Mouse (Mus musculus) intestine, embryonic 16.5 days (tissue): ENCODE results near the gene Tnpo2. TPM values are rescaled to one million over a fixed set of nuclear protein-coding genes. Genes with fewer than 3 reads are reported as not detected.
A peak's percentile ranks its signal among the peaks of the same experiment; 100 is the strongest.

Source experiments
- ATAC-seq: fragments of 200-750 bp; cut with Nextera tagmentation; 2 replicates; pipeline ENCODE4 v1.8.0; 2017; ENCODE audit warnings: moderate TSS enrichment, moderate library complexity
- H3K27ac ChIP-seq: fragments of 300-500 bp; sonication (generic); 2 replicates; pipeline ENCODE4 v1.5.1; 2014; ENCODE audit warnings: mild to moderate bottlenecking, low read length
- H3K27me3 ChIP-seq: fragments of 300-500 bp; sonication (generic); replicated peaks from 2 replicates; pipeline ENCODE4 v1.6.1; 2014; ENCODE audit warnings: low read length, control low read depth, mixed read lengths; ENCODE audit not compliant: control insufficient read depth, insufficient read depth
- H3K36me3 ChIP-seq: fragments of 300-500 bp; sonication (generic); 2 replicates; pipeline ENCODE4 v1.6.1; 2014; ENCODE audit warnings: low read length, control low read depth; ENCODE audit not compliant: control insufficient read depth, insufficient read depth
- H3K4me1 ChIP-seq: fragments of 300-500 bp; sonication (generic); 2 replicates; pipeline ENCODE4 v1.6.1; 2014; ENCODE audit warnings: low read length, control low read depth, mixed read lengths; ENCODE audit not compliant: control insufficient read depth, insufficient read depth
- H3K4me2 ChIP-seq: fragments of 300-500 bp; sonication (generic); 2 replicates; pipeline ENCODE4 v1.6.1; 2014; ENCODE audit warnings: low read depth, low read length, control low read depth
- H3K4me3 ChIP-seq: fragments of 300-500 bp; sonication (generic); 2 replicates; pipeline ENCODE4 v1.5.1; 2014; ENCODE audit warnings: mild to moderate bottlenecking, low read length
- H3K9ac ChIP-seq: fragments of 300-500 bp; sonication (generic); 2 replicates; pipeline ENCODE4 v1.6.1; 2014; ENCODE audit warnings: low read depth, low read length
- H3K9me3 ChIP-seq: fragments of 300-500 bp; sonication (generic); 2 replicates; pipeline ENCODE4 v1.6.1; 2016; ENCODE audit warnings: low read length, control low read depth; ENCODE audit not compliant: control insufficient read depth
- WGBS: fragments of 180-500 bp; shearing (Covaris S2); extraction: QIAGEN DNeasy Blood & Tissue Kit; methylation state at CpG from one replicate; pipeline ENCODE4 v1.1.7; 2014; 5-methylcytosine and 5-hydroxymethylcytosine counted together
- polyA plus RNA-seq: library from polyadenylated mRNA; unstranded; fragments of >200 nt; fragmentation: Nextera tagmentation; extraction: Ambion mirVana; gene quantifications from 2 replicates; pipeline ENCODE4 v1.2.1, GENCODE M21; 2015

The Tnpo2 gene
- polyA plus RNA-seq, 1 experiment from 2014 or later: 22.0 TPM

DNA sequence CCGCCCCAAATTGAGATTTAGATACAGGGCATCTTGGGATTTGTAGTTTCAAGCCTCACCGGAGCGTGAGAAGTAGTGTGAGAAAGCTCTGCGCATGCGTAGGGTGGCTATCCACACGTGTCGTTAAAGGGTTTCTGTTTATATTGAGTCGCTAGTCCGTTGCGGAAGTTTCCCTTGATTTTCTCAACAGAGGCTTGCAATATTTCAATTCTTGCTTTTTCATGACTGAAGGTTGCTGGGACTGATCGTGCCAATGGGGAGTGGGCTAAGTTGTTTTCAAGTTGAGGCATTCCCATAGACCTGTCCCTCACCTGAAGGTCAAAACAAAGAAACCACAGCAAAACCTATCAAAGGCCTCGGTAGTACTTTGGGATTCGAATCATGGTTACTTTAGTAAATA, 2.0 kb upstream of the Tnpo2 start:
- peaks cover 13% of the 10 kb centered on the region for H3K36me3 ChIP-seq
- H3K9ac ChIP-seq: peak overlapping the region; percentile 75
- ATAC-seq: no peak
- H3K4me1 ChIP-seq: peaks cover 16% of the 10 kb centered on the region
- peak overlapping the region; percentile 81 for H3K4me2 ChIP-seq
- peak overlapping the region; percentile 84 for H3K27ac ChIP-seq
- H3K27me3 ChIP-seq: no peaks in the 10 kb centered on the region
- peak overlapping the region; percentile 84 for H3K4me3 ChIP-seq
- 1% methylated on average over 13 of the region's 13 CpGs for WGBS
- H3K9me3 ChIP-seq: no peaks in the 10 kb centered on the region

DNA sequence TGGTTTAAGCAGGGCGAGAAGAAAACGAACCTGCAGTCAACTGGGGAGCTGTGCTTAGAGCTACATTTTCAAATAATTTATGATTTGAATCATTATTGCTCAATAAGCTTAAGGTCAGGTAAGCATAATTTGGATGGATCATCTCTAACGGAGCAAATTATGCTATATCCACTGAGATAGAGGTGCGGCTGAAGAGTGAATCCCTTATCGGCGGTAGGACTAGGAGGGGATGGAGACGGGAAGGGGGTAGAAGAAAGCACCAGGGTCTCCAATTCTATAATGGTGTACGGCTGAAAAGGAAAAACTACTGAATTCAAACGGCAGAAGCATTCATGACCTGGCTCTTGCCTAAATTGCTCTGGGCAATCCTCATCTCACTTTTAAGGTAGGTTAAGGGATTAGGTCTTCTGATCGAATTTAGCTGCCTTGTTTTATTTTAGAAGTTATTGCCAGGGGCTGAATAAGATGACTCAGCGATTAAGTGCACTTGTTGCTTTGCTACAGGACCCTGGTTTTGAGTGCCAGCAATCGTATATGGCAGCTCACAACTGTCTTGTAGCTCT, 1.5 kb upstream of the Tnpo2 start:
- H3K4me2 ChIP-seq: peak overlapping the region; percentile 81
- H3K9ac ChIP-seq: peak overlapping the region; percentile 75
- H3K4me3 ChIP-seq: peak overlapping the region; percentile 84
- H3K36me3 ChIP-seq: peaks cover 9% of the 10 kb centered on the region
- WGBS: 3% methylated on average over 12 of the region's 12 CpGs
- peaks cover 16% of the 10 kb centered on the region for H3K4me1 ChIP-seq
- no peaks in the 10 kb centered on the region for H3K9me3 ChIP-seq
- H3K27ac ChIP-seq: peak overlapping the region; percentile 84
- no peak for ATAC-seq
- H3K27me3 ChIP-seq: no peaks in the 10 kb centered on the region

DNA sequence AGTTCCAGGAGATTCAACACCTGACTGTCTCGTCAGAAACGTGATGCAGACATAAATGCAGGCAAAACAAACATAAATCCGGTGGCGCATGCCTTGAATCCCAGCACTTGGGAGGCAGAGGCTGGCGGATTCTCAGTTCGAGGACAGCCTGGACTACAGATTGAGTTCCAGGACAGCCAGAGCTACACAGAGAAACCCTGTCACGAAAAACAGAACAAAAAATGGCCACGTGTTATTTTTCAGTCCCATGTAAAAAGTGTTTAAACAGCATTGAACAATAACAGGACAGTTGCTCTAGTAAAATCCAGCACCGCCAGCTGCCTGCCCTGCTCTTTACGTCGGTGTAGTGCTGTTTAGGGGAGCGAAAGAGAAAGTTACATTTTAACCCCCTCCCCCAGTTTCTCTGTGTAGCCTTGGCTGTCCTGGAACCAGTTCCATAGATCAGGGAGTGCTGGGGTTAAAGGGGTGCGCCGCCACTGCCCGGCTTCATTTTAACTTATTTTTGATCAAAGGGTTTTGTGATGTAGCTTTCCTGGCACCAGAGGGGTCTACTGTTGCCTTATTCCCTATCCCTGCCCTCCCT, 896 bp upstream of the Tnpo2 start:
- Histone ChIP-seq H3K9me3 (no peaks in the 10 kb centered on the region), H3K27me3 (no peaks in the 10 kb centered on the region), H3K4me3 (peak overlapping the region; percentile 84), H3K27ac (peak overlapping the region; percentile 84), H3K4me1 (peaks cover 16% of the 10 kb centered on the region), H3K9ac (peak overlapping the region; percentile 75), H3K4me2 (peak overlapping the region; percentile 81), H3K36me3 (peaks cover 14% of the 10 kb centered on the region)
- peak; percentile 24; the same call in 1 of the 2 replicates for ATAC-seq
- WGBS: under 1% methylated on average over 15 of the region's 15 CpGs

DNA sequence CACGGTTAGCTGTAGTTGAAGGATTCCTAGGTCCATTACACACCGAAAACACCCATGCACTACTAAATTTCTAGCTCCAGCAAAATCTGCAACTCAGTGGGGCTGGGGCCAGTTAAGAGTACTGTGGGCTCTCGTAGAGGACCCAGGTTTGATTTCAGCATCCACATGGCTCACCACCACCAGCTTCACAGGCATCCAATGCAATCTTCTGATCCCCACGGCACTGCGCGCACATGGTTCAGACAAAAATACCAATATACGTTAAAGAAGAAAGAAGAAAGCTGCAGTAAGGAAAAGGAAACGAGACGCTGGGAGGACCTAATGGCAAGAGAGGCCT, 366 bp upstream of the Tnpo2 start:
- peak; percentile 17 for ATAC-seq

DNA sequence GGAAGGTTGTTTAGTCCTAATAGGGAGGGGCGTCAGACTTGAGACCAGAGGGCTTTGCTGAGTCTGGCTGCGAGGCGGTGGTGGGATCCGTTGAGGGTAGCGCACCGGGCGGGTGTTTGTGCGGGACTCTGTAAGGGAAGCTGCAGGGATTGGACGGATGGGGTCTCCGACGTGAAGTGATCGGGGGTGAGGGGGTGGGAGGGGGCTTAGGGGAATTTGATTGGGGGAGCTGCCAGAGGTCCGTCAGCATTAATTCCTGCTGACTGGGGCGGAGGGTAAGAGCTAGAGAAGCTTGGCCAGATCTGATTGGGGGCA, 608 bp downstream of the Tnpo2 start:
- peaks cover 8% of the 10 kb centered on the region for H3K36me3 ChIP-seq
- peak; percentile 37 for ATAC-seq
- H3K4me1 ChIP-seq: peaks cover 16% of the 10 kb centered on the region
- H3K9ac ChIP-seq: peak overlapping the region; percentile 99
- H3K27me3 ChIP-seq: no peaks in the 10 kb centered on the region
- no peaks in the 10 kb centered on the region for H3K9me3 ChIP-seq
- H3K4me3 ChIP-seq: peak overlapping the region; percentile 84
- peak overlapping the region; percentile 88 for H3K4me2 ChIP-seq
- H3K27ac ChIP-seq: peak overlapping the region; percentile 100
- WGBS: 0% methylated on average over 14 of the region's 14 CpGs

More for the DNA sequence above, 366 bp upstream of the Tnpo2 start:
- no peaks in the 10 kb centered on the region for H3K27me3 ChIP-seq
- H3K9me3 ChIP-seq: no peaks in the 10 kb centered on the region
- peak overlapping the region; percentile 84 for H3K4me3 ChIP-seq
- H3K27ac ChIP-seq: peak overlapping the region; percentile 84
- peak overlapping the region; percentile 81 for H3K4me2 ChIP-seq
- under 1% methylated on average over 9 of the region's 9 CpGs for WGBS
- peaks cover 14% of the 10 kb centered on the region for H3K36me3 ChIP-seq
- peak overlapping the region; percentile 75 for H3K9ac ChIP-seq
- H3K4me1 ChIP-seq: peaks cover 16% of the 10 kb centered on the region

DNA sequence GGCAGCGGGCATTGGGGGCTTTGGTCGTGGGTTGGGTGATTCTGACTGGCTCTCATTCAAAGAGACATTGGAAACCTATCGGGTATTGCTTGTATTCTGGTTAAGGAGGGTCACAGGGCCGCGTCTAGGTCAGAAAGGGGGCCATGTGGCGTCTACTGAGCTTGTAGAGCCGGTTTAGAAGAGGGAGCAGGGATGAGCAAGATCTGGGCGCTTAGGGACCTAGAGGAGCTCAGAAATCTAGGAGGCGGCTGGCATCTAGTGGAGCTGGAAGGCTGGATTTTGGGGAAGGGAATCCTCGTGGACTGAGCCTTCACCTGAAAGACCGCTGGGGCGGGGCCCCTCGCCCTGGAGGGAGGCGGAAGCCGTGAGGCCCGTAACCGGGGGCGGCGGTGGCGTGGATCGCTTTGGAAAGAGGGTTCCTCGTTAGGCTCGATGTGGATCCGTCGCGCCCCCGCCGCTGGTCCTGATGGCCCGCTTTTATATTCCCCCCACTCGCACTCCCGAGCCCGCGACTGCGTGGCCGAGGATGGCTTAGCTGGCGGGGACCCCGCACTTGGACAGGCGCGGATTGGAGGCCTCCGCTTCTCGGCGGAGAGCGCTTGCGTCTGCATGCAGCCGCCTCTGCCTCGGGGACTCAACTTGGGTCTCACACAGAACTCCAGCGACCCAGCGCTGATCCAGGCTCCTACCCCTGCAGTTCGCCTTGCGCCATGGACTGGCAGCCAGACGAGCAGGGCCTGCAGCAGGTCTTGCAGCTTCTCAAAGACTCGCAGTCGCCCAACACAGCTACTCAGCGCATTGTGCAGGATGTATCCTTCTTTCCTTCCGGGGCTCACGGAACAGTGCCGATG, 1.2 kb downstream of the Tnpo2 start:
- peaks cover 8% of the 10 kb centered on the region for H3K36me3 ChIP-seq
- H3K4me2 ChIP-seq: peak overlapping the region; percentile 88
- under 1% methylated on average over 57 of the region's 57 CpGs for WGBS
- peak overlapping the region; percentile 100 for H3K27ac ChIP-seq
- peak overlapping the region; percentile 99 for H3K9ac ChIP-seq
- ATAC-seq: peak; percentile 29
- peaks cover 16% of the 10 kb centered on the region for H3K4me1 ChIP-seq
- no peaks in the 10 kb centered on the region for H3K9me3 ChIP-seq
- no peaks in the 10 kb centered on the region for H3K27me3 ChIP-seq
- peak overlapping the region; percentile 84 for H3K4me3 ChIP-seq

DNA sequence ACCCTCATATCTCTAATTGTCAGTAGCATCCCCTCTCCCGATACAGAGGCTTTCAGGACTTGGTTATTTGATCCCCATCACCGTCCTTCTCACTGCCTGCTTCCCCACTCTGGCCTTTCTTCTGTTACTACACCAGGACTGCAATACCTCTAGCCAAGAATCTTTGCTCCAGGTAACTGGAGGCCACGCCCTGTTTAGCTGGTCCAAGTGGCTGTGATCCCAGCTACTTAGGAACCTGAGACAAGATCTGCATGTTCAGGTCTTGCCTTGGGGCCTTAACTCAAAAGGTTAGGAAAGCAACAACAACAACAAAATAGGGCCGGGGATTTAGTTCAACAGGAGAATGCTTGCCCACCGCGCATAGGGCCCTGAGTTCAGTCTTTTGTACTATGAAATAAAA, 6.9 kb downstream of the Tnpo2 start:
- no peak overlapping the region for H3K9ac ChIP-seq
- ATAC-seq: no peak
- no peaks in the 10 kb centered on the region for H3K27me3 ChIP-seq
- H3K36me3 ChIP-seq: peaks cover 29% of the 10 kb centered on the region
- H3K4me1 ChIP-seq: peaks cover 4% of the 10 kb centered on the region
- 89% methylated on average over 6 of the region's 6 CpGs for WGBS
- no peak overlapping the region for H3K4me3 ChIP-seq
- no peak overlapping the region for H3K27ac ChIP-seq
- no peaks in the 10 kb centered on the region for H3K9me3 ChIP-seq
- H3K4me2 ChIP-seq: no peak overlapping the region

DNA sequence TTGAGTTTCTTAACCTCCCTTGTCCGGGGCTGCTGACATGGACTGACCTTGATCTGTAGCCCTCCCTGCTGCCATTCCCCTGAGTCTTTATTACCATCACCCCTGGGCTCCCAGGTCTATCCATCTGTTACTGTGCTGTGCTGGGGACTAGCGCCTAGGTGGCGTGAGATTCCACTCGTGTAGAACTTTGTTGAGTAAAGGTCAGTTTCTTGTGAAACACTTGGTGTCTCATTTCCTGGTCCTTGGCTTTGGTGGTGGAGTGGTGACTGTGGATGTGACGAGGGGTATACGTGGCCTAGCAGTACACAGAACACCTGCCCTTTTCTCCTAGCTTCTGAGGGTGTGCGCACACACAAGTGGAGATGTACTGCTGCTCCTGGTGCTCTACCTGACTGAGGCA, 20.7 kb downstream of the Tnpo2 start:
- H3K36me3 ChIP-seq: peaks cover 39% of the 10 kb centered on the region

DNA sequence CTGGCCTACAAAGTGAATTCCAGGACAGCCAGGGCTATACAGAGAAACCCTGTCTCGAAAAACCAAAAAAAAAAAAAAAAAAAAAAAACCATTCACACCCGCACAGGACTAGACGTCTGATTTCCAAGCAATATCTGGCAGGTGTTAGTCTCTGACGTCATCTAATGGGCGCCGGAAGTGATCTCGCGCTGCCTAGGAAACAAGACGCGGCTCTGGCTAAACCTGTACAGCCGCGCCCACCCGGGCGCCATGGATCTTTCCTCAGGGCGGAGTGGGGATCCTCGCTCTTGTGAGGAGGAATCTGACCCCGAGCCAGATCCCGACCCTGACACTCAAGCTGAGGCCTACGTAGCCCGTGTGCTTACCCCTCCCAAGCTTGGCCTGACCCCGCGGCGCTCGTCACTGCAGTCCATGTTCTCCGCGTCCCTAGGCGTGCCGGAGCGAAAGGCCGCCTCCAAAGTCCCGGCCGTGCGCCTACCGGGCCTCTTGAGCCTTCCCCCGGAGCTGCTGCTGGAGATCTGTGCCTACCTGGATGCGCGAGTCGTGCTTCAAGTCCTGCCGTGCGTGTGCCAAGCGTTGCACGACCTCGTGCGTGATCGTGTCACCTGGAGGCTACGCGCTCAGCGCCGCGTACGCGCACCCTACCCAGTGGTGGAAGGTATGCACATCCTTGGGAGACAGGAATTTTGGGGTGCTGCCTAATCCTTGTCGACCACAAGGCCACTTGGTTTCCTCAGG, 23.3 kb downstream of the Tnpo2 start, which contains the start of gene Fbxw9:
Fbxw9 (plus strand) TSS at position 177 of the 738 bp plus-strand sequence.
- Histone ChIP-seq H3K4me3 (peak within 1 kb of the TSS; percentile 67), H3K9ac (peak within 1 kb of the TSS; percentile 74), H3K36me3 (peaks cover 15% of the 10 kb centered on the region; the same call in 1 of the 2 replicates), H3K4me2 (peak within 1 kb of the TSS; percentile 94), H3K4me1 (peaks cover 6% of the 10 kb centered on the region), H3K27me3 (no peaks in the 10 kb centered on the region), H3K9me3 (no peaks in the 10 kb centered on the region), H3K27ac (0 out of 2 replicates have a peak within 1 kb of the TSS, but pooled peaks have one; percentile 9)
- ATAC-seq: peak; percentile 91
- under 1% methylated on average over 52 of the region's 53 CpGs for WGBS

More for the DNA sequence above, 20.7 kb downstream of the Tnpo2 start:
- no peaks in the 10 kb centered on the region for H3K27me3 ChIP-seq
- peaks cover 6% of the 10 kb centered on the region for H3K4me1 ChIP-seq
- no peak overlapping the region for H3K9ac ChIP-seq
- H3K4me2 ChIP-seq: no peak overlapping the region
- no peak for ATAC-seq
- no peak overlapping the region for H3K27ac ChIP-seq
- no peaks in the 10 kb centered on the region for H3K9me3 ChIP-seq
- no peak overlapping the region for H3K4me3 ChIP-seq
- WGBS: 76% methylated on average over 7 of the region's 7 CpGs
